Mouse (Mus musculus) liver, postnatal 0 days (tissue): ENCODE results near the gene Rpl35.

Source experiments
- CTCF ChIP-seq: sonication (generic); IDR thresholded peaks from 2 replicates; pipeline ENCODE4 v1.5.1; 2016; ENCODE audit warnings: antibody characterized with exemption, low read depth
- EP300 ChIP-seq: IDR thresholded peaks from 2 replicates; pipeline ENCODE4 v1.6.1; 2016; ENCODE audit warnings: antibody characterized with exemption, low read depth, mild to moderate bottlenecking

GRCm38 (mm10) chr2:38964198-38964597 lies 41.2 kb downstream of the Rpl35 start:
- TF ChIP-seq EP300 (no peak), CTCF (no peak)
